Mouse (Mus musculus) MEL (cell line): ENCODE measurements around the gene Itm2c. TPM values are rescaled to one million over a fixed set of nuclear protein-coding genes. Genes with fewer than 3 reads are reported as not detected.

Experiments
- DNase-seq: peaks from one replicate; pipeline ENCODE4 v3.0.0; 2011; ENCODE audit warnings: low read depth, low spot score
- H3K27ac ChIP-seq: 2 replicates; pipeline ENCODE4 v1.5.1; 2012; ENCODE audit warnings: low read depth, mild to moderate bottlenecking, control low read depth, low read length, moderate library complexity; ENCODE audit not compliant: control insufficient read depth
- H3K27me3 ChIP-seq, 2 experiments: fragments of 150-350 bp in 1 of 2; sonication (generic) in 1 of 2; 2 replicates each; pipeline ENCODE4 v1.6.1; 2012; ENCODE audit warnings: low read length in 2 of 2, mild to moderate bottlenecking in 2 of 2, improper control_type of control experiment in 1 of 2, moderate library complexity in 1 of 2; ENCODE audit not compliant: insufficient read depth in 2 of 2, control insufficient read depth in 1 of 2
- H3K36me3 ChIP-seq, 2 experiments: 2 replicates each; pipeline ENCODE4 v1.6.1; 2012 to 2014; ENCODE audit warnings: low read length in 2 of 2, improper control_type of control experiment in 1 of 2, inconsistent platforms in 1 of 2, mild to moderate bottlenecking in 1 of 2; ENCODE audit not compliant: insufficient read depth in 2 of 2, control insufficient read depth in 1 of 2
- H3K4me1 ChIP-seq, 2 experiments: fragments of 150-350 bp in 1 of 2; sonication (generic) in 1 of 2; 2 replicates each; pipeline ENCODE4 v1.6.1; 2012; ENCODE audit warnings: low read length in 2 of 2, improper control_type of control experiment in 1 of 2, mild to moderate bottlenecking in 1 of 2; ENCODE audit not compliant: insufficient read depth in 2 of 2, control insufficient read depth in 1 of 2
- H3K4me3 ChIP-seq, 2 experiments: fragments of 150-350 bp in 1 of 2; sonication (generic) in 1 of 2; 2 replicates each; pipeline ENCODE4 v1.5.1; 2012; ENCODE audit warnings: low read depth in 2 of 2, low read length in 2 of 2, mild to moderate bottlenecking in 2 of 2, moderate library complexity in 2 of 2, control low read depth in 1 of 2, improper control_type of control experiment in 1 of 2; ENCODE audit not compliant: control insufficient read depth in 1 of 2, insufficient read depth in 1 of 2
- H3K79me2 ChIP-seq: 2 replicates; pipeline ENCODE4 v1.6.1; 2012; ENCODE audit warnings: mild to moderate bottlenecking, low read length, moderate library complexity; ENCODE audit not compliant: control insufficient read depth, poor library complexity, insufficient read depth
- H3K9ac ChIP-seq: 2 replicates; pipeline ENCODE4 v1.6.1; 2012; ENCODE audit warnings: low read depth, mild to moderate bottlenecking, control low read depth, low read length, moderate library complexity; ENCODE audit not compliant: control insufficient read depth, poor library complexity, severe bottlenecking
- H3K9me3 ChIP-seq: fragments of 150-350 bp; sonication (generic); replicated peaks from 2 replicates; pipeline ENCODE4 v1.6.1; 2012; ENCODE audit warnings: mild to moderate bottlenecking, low read length, improper control_type of control experiment, moderate library complexity; ENCODE audit not compliant: insufficient read depth
- CHD1 ChIP-seq: IDR thresholded peaks from 2 replicates; pipeline ENCODE4 v1.6.1; 2012; ENCODE audit warnings: low read depth, mild to moderate bottlenecking, inconsistent platforms, low read length, improper control_type of control experiment
- CHD2 ChIP-seq: IDR thresholded peaks from 2 replicates; pipeline ENCODE4 v1.6.1; 2011; ENCODE audit warnings: low read length, improper control_type of control experiment
- CTCF ChIP-seq, 3 experiments: IDR thresholded peaks in 2 of 3; conservative IDR thresholded peaks in 1 of 3; 2 replicates each; pipeline ENCODE4 v1.5.1; 2011 to 2012; ENCODE audit warnings: low read length in 3 of 3, low read depth in 2 of 3, mild to moderate bottlenecking in 2 of 3, improper control_type of control experiment in 1 of 3, inconsistent platforms in 1 of 3, mixed read lengths in 1 of 3, moderate library complexity in 1 of 3; ENCODE audit not compliant: control insufficient read depth in 1 of 3, insufficient read depth in 1 of 3, poor library complexity in 1 of 3, severe bottlenecking in 1 of 3
- E2F4 ChIP-seq: IDR thresholded peaks from 2 replicates; pipeline ENCODE4 v1.6.1; 2011; ENCODE audit warnings: low read depth, low read length, improper control_type of control experiment, borderline replicate concordance
- EP300 ChIP-seq, 2 experiments: IDR thresholded peaks; 2 replicates each; pipeline ENCODE4 v1.6.1; 2011; ENCODE audit warnings: improper control_type of control experiment in 2 of 2, low read length in 2 of 2, low read depth in 1 of 2, mild to moderate bottlenecking in 1 of 2
- GABPA ChIP-seq: IDR thresholded peaks from 2 replicates; pipeline ENCODE4 v1.6.1; 2012; ENCODE audit warnings: low read depth, mild to moderate bottlenecking, inconsistent platforms, low read length, improper control_type of control experiment, moderate library complexity
- GATA1 ChIP-seq: IDR thresholded peaks from 2 replicates; pipeline ENCODE4 v1.6.1; 2011; ENCODE audit warnings: low read depth, low read length, improper control_type of control experiment
- HCFC1 ChIP-seq: IDR thresholded peaks from 2 replicates; pipeline ENCODE4 v1.6.1; 2012; ENCODE audit warnings: low read depth, mild to moderate bottlenecking, inconsistent platforms, low read length, improper control_type of control experiment, moderate library complexity
- JUND ChIP-seq: IDR thresholded peaks from 2 replicates; pipeline ENCODE4 v1.6.1; 2011; ENCODE audit warnings: low read depth, mild to moderate bottlenecking, improper control_type of control experiment, low read length
- MAFK ChIP-seq: IDR thresholded peaks from 2 replicates; pipeline ENCODE4 v1.6.1; 2011; ENCODE audit warnings: low read depth, mild to moderate bottlenecking, low read length, improper control_type of control experiment, borderline replicate concordance
- MAX ChIP-seq: IDR thresholded peaks from 2 replicates; pipeline ENCODE4 v1.6.1; 2011; ENCODE audit warnings: low read length, improper control_type of control experiment
- MEF2A ChIP-seq: IDR thresholded peaks from 2 replicates; pipeline ENCODE4 v1.6.1; 2014; ENCODE audit warnings: low read depth, mild to moderate bottlenecking, inconsistent platforms, low read length, improper control_type of control experiment; ENCODE audit not compliant: poor library complexity, insufficient replicate concordance, severe bottlenecking; ENCODE audit errors: extremely low read depth
- MXI1 ChIP-seq: IDR thresholded peaks from 2 replicates; pipeline ENCODE4 v1.6.1; 2011; ENCODE audit warnings: mild to moderate bottlenecking, low read depth, low read length, improper control_type of control experiment
- MYB ChIP-seq: IDR thresholded peaks from 2 replicates; pipeline ENCODE4 v1.6.1; 2011; ENCODE audit warnings: mild to moderate bottlenecking, low read depth, low read length, improper control_type of control experiment
- MYC ChIP-seq: IDR thresholded peaks from 2 replicates; pipeline ENCODE4 v1.6.1; 2011; ENCODE audit warnings: low read depth, mild to moderate bottlenecking, low read length, improper control_type of control experiment, moderate library complexity
- NELFE ChIP-seq: IDR thresholded peaks from 2 replicates; pipeline ENCODE4 v1.6.1; 2011; ENCODE audit warnings: low read depth, low read length, improper control_type of control experiment
- NRF1 ChIP-seq: IDR thresholded peaks from 2 replicates; pipeline ENCODE4 v1.6.1; 2014; ENCODE audit warnings: low read depth, mild to moderate bottlenecking, inconsistent platforms, low read length, improper control_type of control experiment, moderate library complexity; ENCODE audit not compliant: poor library complexity, insufficient read depth, severe bottlenecking
- POLR2AphosphoS2 ChIP-seq: IDR thresholded peaks from 2 replicates; pipeline ENCODE4 v1.6.1; 2011; ENCODE audit warnings: low read length, improper control_type of control experiment
- POLR2AphosphoS5 ChIP-seq: IDR thresholded peaks from 2 replicates; pipeline ENCODE4 v1.6.1; 2012; ENCODE audit warnings: low read depth, borderline replicate concordance, mild to moderate bottlenecking, inconsistent platforms, low read length, moderate library complexity, mixed read lengths
- RAD21 ChIP-seq: IDR thresholded peaks from 2 replicates; pipeline ENCODE4 v1.6.1; 2011; ENCODE audit warnings: mild to moderate bottlenecking, low read depth, low read length, improper control_type of control experiment
- RCOR1 ChIP-seq: IDR thresholded peaks from 2 replicates; pipeline ENCODE4 v1.6.1; 2012; ENCODE audit warnings: low read depth, mild to moderate bottlenecking, inconsistent platforms, low read length, improper control_type of control experiment
- SMC3 ChIP-seq: IDR thresholded peaks from 2 replicates; pipeline ENCODE4 v1.6.1; 2011; ENCODE audit warnings: low read depth, low read length, improper control_type of control experiment
- USF2 ChIP-seq, 2 experiments: IDR thresholded peaks; 2 replicates each; pipeline ENCODE4 v1.6.1; 2011 to 2012; ENCODE audit warnings: improper control_type of control experiment in 2 of 2, low read length in 2 of 2, borderline replicate concordance in 1 of 2, inconsistent platforms in 1 of 2, low read depth in 1 of 2, mild to moderate bottlenecking in 1 of 2; ENCODE audit not compliant: insufficient read depth in 1 of 2
- ZC3H11A ChIP-seq: IDR thresholded peaks from 2 replicates; pipeline ENCODE4 v1.6.1; 2012; ENCODE audit warnings: low read depth, mild to moderate bottlenecking, inconsistent platforms, low read length, improper control_type of control experiment
- ZKSCAN1 ChIP-seq: IDR thresholded peaks from 2 replicates; pipeline ENCODE4 v1.6.1; 2012; ENCODE audit warnings: low read depth, mild to moderate bottlenecking, inconsistent platforms, low read length, improper control_type of control experiment, moderate library complexity
- polyA plus RNA-seq, 2 experiments: library from polyadenylated mRNA; stranded (reverse) in 1 of 2; unstranded in 1 of 2; fragments of >175 nt in 1 of 2; fragments of >200 nt in 1 of 2; gene quantifications; 2 replicates each; pipeline versions ENCODE4 v1.2.1 to v1.2.4; 2012; ENCODE audit warnings: low replicate concordance in 2 of 2, low read depth in 1 of 2; ENCODE audit not compliant: insufficient read length in 2 of 2, insufficient read depth in 1 of 2, missing spikeins in 1 of 2
- total RNA-seq: library from RNA; depleted of rRNA; stranded (reverse); fragments of 300-350 nt; gene quantifications from 2 replicates; pipeline ENCODE4 v1.2.3, GENCODE M21; 2012

Itm2c gene
- total and polyA plus RNA-seq, 3 experiments: 24.8 to 28.2 TPM; not detected in 1

GRCm38 (mm10) chr1:85895391-85895837 is 1.3 kb downstream of the Itm2c start (continued):
- TF ChIP-seq JUND (no peak), MEF2A (no peak), NRF1 (no peak), MYC (no peak), POLR2AphosphoS2 (no peak), HCFC1 (no peak), GATA1 (no peak), MYB (no peak), RAD21 (peak; percentile 10; the same call in 1 of the 2 replicates), EP300 (IDR thresholded peaks at IDR 0.05; ENCODE audit: low read depth in 1 of 2, low read length in 2 of 2) (no peak), RCOR1 (no peak), CHD1 (no peak), SMC3 (peak; percentile 24; the same call in 1 of the 2 replicates), ZC3H11A (no peak), ZKSCAN1 (no peak), NELFE (no peak; the same call in 1 of the 2 replicates), MAX (peak; percentile 47), CHD2 (no peak), MXI1 (peak; percentile 68), POLR2AphosphoS5 (no peak), E2F4 (no peak), USF2 (IDR thresholded peaks at IDR 0.05; ENCODE audit: borderline replicate concordance in 1 of 2, insufficient read depth in 1 of 2, low read depth in 1 of 2, low read length in 2 of 2) (no peak), CTCF (IDR thresholded peaks at IDR 0.05 in 2 of 3, conservative IDR thresholded peaks at IDR 0.05 in 1 of 3; ENCODE audit: control insufficient read depth in 1 of 3, insufficient read depth in 1 of 3, low read depth in 2 of 3, low read length in 3 of 3, poor library complexity in 1 of 3, severe bottlenecking in 1 of 3) (peak; percentile 40 to 69 (median 60); a peak in 5 of 6 replicates), GABPA (no peak)

GRCm38 (mm10) chr1:85896110-85896509 is 2.0 kb downstream of the Itm2c start:
- Histone ChIP-seq H3K4me1 (peaks cover 8 to 37% of the 10 kb centered on the region in 2 experiments), H3K27me3 (no peaks in the 10 kb centered on the region), H3K9me3 (no peaks in the 10 kb centered on the region), H3K27ac (peak overlapping the region; percentile 51), H3K9ac (peak overlapping the region; percentile 68), H3K36me3 (peaks cover 0 to 19% of the 10 kb centered on the region in 2 experiments; a peak in 2 of 4 replicates), H3K79me2 (no peaks in the 10 kb centered on the region; the same call in none of the 2 replicates), H3K4me3 (peak overlapping the region; percentile 76 to 99)
- peak; percentile 31 for DNase-seq
- TF ChIP-seq MAFK: no peak
- 0 out of 2 replicates have a peak, but pooled peaks have one; percentile 9 for TF ChIP-seq GATA1
- TF ChIP-seq POLR2AphosphoS5: no peak
- peak; percentile 85 for TF ChIP-seq ZKSCAN1
